Mouse (Mus musculus) G1E (cell line): ENCODE results near the gene Angptl8.

Source experiments
- CTCF ChIP-seq: IDR thresholded peaks from 2 replicates; pipeline ENCODE4 v1.5.1; 2012; ENCODE audit warnings: low read depth, low read length, inconsistent platforms, mixed read lengths
- GATA1 ChIP-seq: IDR thresholded peaks from 2 replicates; pipeline ENCODE4 v1.6.1; 2012; ENCODE audit warnings: borderline replicate concordance, low read length, inconsistent platforms, mixed read lengths

DNA sequence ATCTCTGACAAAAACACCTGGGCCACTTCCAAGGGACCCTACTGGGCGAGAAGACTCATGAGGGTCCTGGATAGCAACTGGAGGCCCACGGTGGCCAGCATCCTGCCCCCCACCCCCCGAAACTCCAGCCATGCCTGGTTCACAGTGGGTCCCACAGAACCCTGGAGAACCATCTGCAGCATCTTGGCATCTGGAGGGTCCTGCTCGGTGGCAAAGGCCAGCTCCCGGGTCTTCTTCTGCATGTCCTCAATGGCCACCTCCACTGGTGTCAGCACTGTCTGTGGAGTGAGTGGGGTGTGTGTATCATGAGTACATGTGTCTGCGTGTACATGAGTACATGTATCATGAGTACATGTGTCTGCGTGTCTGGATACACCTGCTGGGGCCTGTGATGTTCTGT lies 33.7 kb upstream of the Angptl8 start:
- TF ChIP-seq CTCF (no peak), GATA1 (no peak)
